Mouse (Mus musculus): ENCODE data around the gene Actbl2. TPM values are rescaled to one million over a fixed set of nuclear protein-coding genes. Genes with fewer than 3 reads are reported as not detected.
A peak's percentile ranks its signal among the peaks of the same experiment; 100 is the strongest.

Gene Actbl2
- polyA plus RNA-seq, 1 experiment from 2014 or later = not detected

DNA sequence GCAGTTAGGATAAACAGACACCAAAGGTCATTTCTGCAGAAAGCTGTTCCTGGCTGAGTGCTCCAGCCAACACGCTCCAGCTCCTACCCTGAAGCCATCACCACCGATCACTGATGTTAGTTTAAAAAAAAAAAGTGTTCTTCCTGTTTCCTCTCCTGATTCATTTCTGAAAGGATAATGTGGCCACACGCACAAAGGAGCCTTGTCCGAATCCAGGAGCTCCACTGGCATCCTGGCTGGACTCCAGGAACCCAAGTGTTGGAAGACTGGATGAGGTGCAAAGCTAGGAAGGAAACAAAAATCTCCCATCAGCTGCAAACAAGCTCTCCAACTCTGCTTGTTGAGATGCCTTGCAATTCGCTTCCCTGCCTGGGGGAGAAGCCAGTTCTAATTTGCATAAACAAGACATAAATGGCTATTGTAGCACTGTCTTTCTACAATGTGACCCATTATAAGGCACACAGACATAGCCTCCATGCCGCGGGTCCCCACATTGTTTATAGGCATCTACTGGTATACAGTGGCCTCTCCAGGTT, 37.2 kb downstream of the Actbl2 start:
- Histone ChIP-seq H3K27me3 (replicated peaks; ENCODE audit: control insufficient read depth, insufficient read depth, low read length) (no peaks in the 10 kb centered on the region), H3K4me2 (ENCODE audit: low read length) (no peak overlapping the region), H3K27ac (ENCODE audit: low read depth, low read length) (no peak overlapping the region), H3K4me1 (ENCODE audit: control insufficient read depth, insufficient read depth, low read length) (no peaks in the 10 kb centered on the region), H3K9ac (ENCODE audit: low read length) (no peak overlapping the region), H3K9me3 (replicated peaks; ENCODE audit: control insufficient read depth, low read length) (no peaks in the 10 kb centered on the region), H3K4me3 (ENCODE audit: low read depth, low read length) (no peak overlapping the region), H3K36me3 (ENCODE audit: control insufficient read depth, insufficient read depth, low read length) (no peaks in the 10 kb centered on the region)
- ATAC-seq (peak; percentile 50), DNase-seq (ENCODE audit: low spot score) (peak; percentile 69)
- 25% methylated on average over 7 of the region's 7 CpGs for WGBS

DNA sequence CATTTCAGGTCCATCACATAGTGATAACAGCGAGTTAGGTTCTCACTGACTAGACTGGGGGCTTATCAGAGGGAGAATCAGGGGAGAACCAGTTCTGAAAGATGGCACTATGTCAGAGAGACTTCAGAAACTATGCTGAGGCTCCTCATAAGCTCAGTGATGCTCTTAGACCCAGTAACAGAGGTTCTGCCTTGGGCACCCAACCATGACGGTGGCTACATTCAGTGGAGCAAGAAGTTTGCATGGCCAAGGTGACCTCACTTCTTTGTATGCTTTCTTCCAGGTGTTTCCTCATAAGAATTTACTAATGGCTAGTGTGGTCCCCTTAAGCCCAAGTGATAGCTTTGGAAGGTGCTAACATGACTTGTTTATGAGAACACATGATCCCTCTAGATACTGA, 38.7 kb downstream of the Actbl2 start:
- H3K9me3 ChIP-seq (replicated peaks; ENCODE audit: control insufficient read depth, low read length) = no peaks in the 10 kb centered on the region
- no peak overlapping the region for H3K4me3 ChIP-seq (ENCODE audit: low read depth, low read length)
- H3K36me3 ChIP-seq (ENCODE audit: control insufficient read depth, insufficient read depth, low read length) = no peaks in the 10 kb centered on the region
- H3K9ac ChIP-seq (ENCODE audit: low read length) = no peak overlapping the region
- no peaks in the 10 kb centered on the region for H3K27me3 ChIP-seq (replicated peaks; ENCODE audit: control insufficient read depth, insufficient read depth, low read length)
- 94% methylated on average over 2 of the region's 2 CpGs for WGBS
- no peaks in the 10 kb centered on the region for H3K4me1 ChIP-seq (ENCODE audit: control insufficient read depth, insufficient read depth, low read length)
- no peak for ATAC-seq
- H3K4me2 ChIP-seq (ENCODE audit: low read length) = no peak overlapping the region
- no peak for DNase-seq (ENCODE audit: low spot score)
- H3K27ac ChIP-seq (ENCODE audit: low read depth, low read length) = no peak overlapping the region

DNA sequence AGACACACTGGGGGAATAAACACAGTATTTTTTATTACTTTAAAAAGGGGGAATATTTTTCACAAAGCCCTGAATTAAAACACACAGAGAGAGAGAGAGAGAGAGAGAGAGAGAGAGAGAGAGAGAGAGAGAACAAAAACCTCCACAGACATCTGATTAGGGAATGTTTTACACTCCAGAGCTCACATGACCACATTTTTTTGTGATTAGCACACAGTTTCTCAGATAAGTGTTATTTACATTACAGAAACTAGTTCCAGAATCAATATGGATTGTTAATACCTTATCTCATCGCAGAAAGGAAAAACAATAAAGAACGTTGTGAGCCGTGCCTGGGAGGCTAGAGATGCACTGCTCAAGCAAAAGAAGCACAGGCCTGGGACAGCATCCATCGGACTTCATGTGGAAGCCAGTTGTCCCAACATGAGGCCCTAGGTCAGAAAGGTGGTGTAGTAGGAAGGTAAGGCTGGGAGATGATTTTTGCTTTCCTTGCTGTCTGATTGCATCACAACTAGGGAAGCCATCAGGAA, 40.2 kb downstream of the Actbl2 start:
- WGBS = 81% methylated on average over 4 of the region's 4 CpGs
- ATAC-seq = no peak
- Histone ChIP-seq H3K27me3 (replicated peaks; ENCODE audit: control insufficient read depth, insufficient read depth, low read length) (no peaks in the 10 kb centered on the region), H3K9me3 (replicated peaks; ENCODE audit: control insufficient read depth, low read length) (no peaks in the 10 kb centered on the region), H3K4me1 (ENCODE audit: control insufficient read depth, insufficient read depth, low read length) (no peaks in the 10 kb centered on the region), H3K27ac (ENCODE audit: low read depth, low read length) (no peak overlapping the region), H3K9ac (ENCODE audit: low read length) (no peak overlapping the region), H3K4me2 (ENCODE audit: low read length) (no peak overlapping the region), H3K36me3 (ENCODE audit: control insufficient read depth, insufficient read depth, low read length) (no peaks in the 10 kb centered on the region), H3K4me3 (ENCODE audit: low read depth, low read length) (no peak overlapping the region)
- no peak for DNase-seq (ENCODE audit: low spot score)

DNA sequence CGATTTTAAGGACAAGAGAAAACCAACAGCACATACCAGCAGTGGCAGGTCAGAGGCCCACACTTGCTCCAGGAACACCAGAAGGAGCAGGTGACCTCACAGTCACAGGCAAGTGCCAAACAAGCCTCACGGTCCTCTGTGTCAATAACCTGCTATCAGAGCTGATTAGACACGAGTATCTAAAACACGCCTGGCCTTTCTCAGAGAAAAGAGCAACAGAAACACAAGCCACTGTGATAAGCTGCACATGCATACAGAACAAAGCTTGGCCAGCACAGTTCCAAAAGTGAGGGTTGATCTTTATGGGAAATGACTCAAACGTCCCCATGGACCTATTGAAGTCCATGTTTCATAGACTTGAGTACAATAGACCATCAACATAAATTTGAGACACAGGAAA, 41.2 kb downstream of the Actbl2 start:
- no peaks in the 10 kb centered on the region for H3K4me1 ChIP-seq (ENCODE audit: control insufficient read depth, insufficient read depth, low read length)
- ATAC-seq = no peak
- WGBS = 74% methylated on average over 5 of the region's 5 CpGs

DNA sequence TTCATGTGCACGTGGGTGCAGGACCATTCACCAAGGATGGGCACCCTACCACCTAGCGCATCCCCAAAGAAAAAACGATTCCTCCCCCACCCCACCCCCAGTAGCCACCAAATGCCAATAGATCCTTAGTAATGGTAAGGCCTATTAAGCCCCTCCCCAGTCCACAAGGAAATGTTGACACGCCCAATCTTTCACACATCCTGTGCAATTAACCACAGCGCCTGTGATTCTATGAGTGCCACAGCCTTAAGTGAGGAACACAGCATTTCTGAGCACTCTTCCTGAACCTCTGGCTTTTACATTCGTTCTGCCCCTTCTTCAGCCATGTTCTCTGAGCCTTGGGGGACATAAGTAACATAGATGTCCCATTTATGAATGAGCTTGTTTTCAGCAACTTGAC, 42.8 kb downstream of the Actbl2 start:
- WGBS = 85% methylated on average over 6 of the region's 6 CpGs
- Histone ChIP-seq H3K36me3 (ENCODE audit: control insufficient read depth, insufficient read depth, low read length) (no peaks in the 10 kb centered on the region), H3K9me3 (replicated peaks; ENCODE audit: control insufficient read depth, low read length) (no peaks in the 10 kb centered on the region), H3K4me1 (ENCODE audit: control insufficient read depth, insufficient read depth, low read length) (no peaks in the 10 kb centered on the region), H3K4me3 (ENCODE audit: low read depth, low read length) (no peak overlapping the region), H3K27ac (ENCODE audit: low read depth, low read length) (no peak overlapping the region), H3K27me3 (replicated peaks; ENCODE audit: control insufficient read depth, insufficient read depth, low read length) (no peaks in the 10 kb centered on the region), H3K4me2 (ENCODE audit: low read length) (no peak overlapping the region), H3K9ac (ENCODE audit: low read length) (no peak overlapping the region)
- ATAC-seq = no peak
- DNase-seq (ENCODE audit: low spot score) = no peak

More for the DNA sequence above, 41.2 kb downstream of the Actbl2 start:
- H3K36me3 ChIP-seq (ENCODE audit: control insufficient read depth, insufficient read depth, low read length) = no peaks in the 10 kb centered on the region
- H3K9me3 ChIP-seq (replicated peaks; ENCODE audit: control insufficient read depth, low read length) = no peaks in the 10 kb centered on the region
- H3K9ac ChIP-seq (ENCODE audit: low read length) = no peak overlapping the region
- H3K4me2 ChIP-seq (ENCODE audit: low read length) = no peak overlapping the region
- no peak overlapping the region for H3K27ac ChIP-seq (ENCODE audit: low read depth, low read length)
- H3K4me3 ChIP-seq (ENCODE audit: low read depth, low read length) = no peak overlapping the region
- DNase-seq (ENCODE audit: low spot score) = no peak
- no peaks in the 10 kb centered on the region for H3K27me3 ChIP-seq (replicated peaks; ENCODE audit: control insufficient read depth, insufficient read depth, low read length)

DNA sequence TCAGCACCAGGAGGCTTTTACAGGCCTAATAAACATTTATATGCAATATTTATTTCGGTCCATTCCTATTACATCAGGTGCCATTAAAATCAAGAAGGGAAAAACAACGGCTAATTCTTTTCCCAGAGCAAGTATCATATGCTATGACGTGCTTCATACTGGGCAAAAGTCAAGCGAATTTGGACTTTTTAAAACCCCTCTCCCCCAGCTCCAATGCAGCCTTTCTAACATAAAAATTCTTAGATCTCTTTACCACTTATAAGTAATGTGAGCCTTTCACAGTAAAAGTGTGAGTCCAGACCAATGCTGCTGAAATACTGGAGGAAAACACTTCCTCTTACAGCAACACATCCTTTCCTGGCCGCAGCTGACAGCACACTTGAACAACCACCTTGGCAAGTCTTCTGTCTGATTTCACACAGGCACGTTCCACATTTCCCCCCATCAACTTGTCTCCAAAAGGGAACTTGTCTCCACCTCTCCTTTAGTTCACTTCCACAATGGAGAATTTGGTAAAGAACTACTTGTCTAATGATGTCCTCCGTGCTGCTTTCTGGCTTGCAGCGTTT, 44.4 kb downstream of the Actbl2 start:
- DNase-seq (ENCODE audit: low spot score) (no peak), ATAC-seq (no peak)
- no peaks in the 10 kb centered on the region for H3K27me3 ChIP-seq (replicated peaks; ENCODE audit: control insufficient read depth, insufficient read depth, low read length)
- H3K4me2 ChIP-seq (ENCODE audit: low read length) = no peak overlapping the region
- WGBS = 88% methylated on average over 8 of the region's 8 CpGs
- no peaks in the 10 kb centered on the region for H3K4me1 ChIP-seq (ENCODE audit: control insufficient read depth, insufficient read depth, low read length)
- no peaks in the 10 kb centered on the region for H3K9me3 ChIP-seq (replicated peaks; ENCODE audit: control insufficient read depth, low read length)
- H3K9ac ChIP-seq (ENCODE audit: low read length) = no peak overlapping the region
- no peak overlapping the region for H3K27ac ChIP-seq (ENCODE audit: low read depth, low read length)
- no peaks in the 10 kb centered on the region for H3K36me3 ChIP-seq (ENCODE audit: control insufficient read depth, insufficient read depth, low read length)
- no peak overlapping the region for H3K4me3 ChIP-seq (ENCODE audit: low read depth, low read length)

DNA sequence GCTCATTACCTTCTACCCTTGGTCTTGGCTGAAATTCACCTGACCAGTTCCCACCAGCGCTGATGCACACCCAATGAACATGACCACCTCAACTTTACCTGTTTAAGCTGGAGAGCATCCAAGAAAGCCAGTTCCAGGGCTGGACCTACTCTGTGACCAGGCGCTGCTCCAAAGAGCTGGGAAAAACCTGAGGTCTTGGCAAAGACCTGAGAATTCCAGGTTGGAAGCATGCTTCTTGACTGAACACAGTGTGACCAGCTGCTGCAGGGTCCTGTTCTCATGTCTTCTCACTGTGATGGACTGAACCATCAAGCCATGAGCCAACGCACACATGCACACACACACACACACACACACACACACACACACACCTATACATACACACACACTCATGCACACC, 46.0 kb downstream of the Actbl2 start:
- Histone ChIP-seq H3K9ac (ENCODE audit: low read length) (no peak overlapping the region), H3K9me3 (replicated peaks; ENCODE audit: control insufficient read depth, low read length) (no peaks in the 10 kb centered on the region), H3K36me3 (ENCODE audit: control insufficient read depth, insufficient read depth, low read length) (no peaks in the 10 kb centered on the region), H3K4me2 (ENCODE audit: low read length) (no peak overlapping the region), H3K4me3 (ENCODE audit: low read depth, low read length) (no peak overlapping the region), H3K27ac (ENCODE audit: low read depth, low read length) (no peak overlapping the region), H3K4me1 (ENCODE audit: control insufficient read depth, insufficient read depth, low read length) (no peaks in the 10 kb centered on the region), H3K27me3 (replicated peaks; ENCODE audit: control insufficient read depth, insufficient read depth, low read length) (no peaks in the 10 kb centered on the region)
- DNase-seq (ENCODE audit: low spot score) = no peak
- ATAC-seq = no peak
- 92% methylated on average over 3 of the region's 3 CpGs for WGBS

DNA sequence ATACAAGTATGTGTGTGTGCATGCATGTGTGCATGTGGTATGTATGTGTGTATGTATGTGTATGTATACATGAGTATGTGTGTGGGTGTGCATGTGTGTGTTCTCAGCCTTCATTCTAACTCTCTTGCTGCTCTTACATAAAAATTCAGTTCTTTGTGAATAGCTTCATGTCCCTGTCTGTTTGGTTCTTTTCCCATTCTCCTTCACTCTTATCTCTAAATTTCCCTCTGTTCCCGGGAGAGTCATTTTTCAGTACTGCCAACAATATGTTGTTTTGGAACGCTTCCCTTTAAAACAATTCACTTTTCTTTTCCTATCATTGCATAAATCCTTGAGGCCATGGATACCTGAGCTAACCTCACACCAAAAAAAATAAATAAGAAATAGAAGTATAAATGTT, 46.6 kb downstream of the Actbl2 start:
- no peaks in the 10 kb centered on the region for H3K4me1 ChIP-seq (ENCODE audit: control insufficient read depth, insufficient read depth, low read length)
- H3K27me3 ChIP-seq (replicated peaks; ENCODE audit: control insufficient read depth, insufficient read depth, low read length) = no peaks in the 10 kb centered on the region
- H3K9ac ChIP-seq (ENCODE audit: low read length) = no peak overlapping the region
- no peak overlapping the region for H3K4me2 ChIP-seq (ENCODE audit: low read length)
- no peaks in the 10 kb centered on the region for H3K9me3 ChIP-seq (replicated peaks; ENCODE audit: control insufficient read depth, low read length)
- DNase-seq (ENCODE audit: low spot score) (no peak), ATAC-seq (no peak)
- 86% methylated on average over 2 of the region's 2 CpGs for WGBS
- no peak overlapping the region for H3K4me3 ChIP-seq (ENCODE audit: low read depth, low read length)
- H3K27ac ChIP-seq (ENCODE audit: low read depth, low read length) = no peak overlapping the region
- H3K36me3 ChIP-seq (ENCODE audit: control insufficient read depth, insufficient read depth, low read length) = no peaks in the 10 kb centered on the region

DNA sequence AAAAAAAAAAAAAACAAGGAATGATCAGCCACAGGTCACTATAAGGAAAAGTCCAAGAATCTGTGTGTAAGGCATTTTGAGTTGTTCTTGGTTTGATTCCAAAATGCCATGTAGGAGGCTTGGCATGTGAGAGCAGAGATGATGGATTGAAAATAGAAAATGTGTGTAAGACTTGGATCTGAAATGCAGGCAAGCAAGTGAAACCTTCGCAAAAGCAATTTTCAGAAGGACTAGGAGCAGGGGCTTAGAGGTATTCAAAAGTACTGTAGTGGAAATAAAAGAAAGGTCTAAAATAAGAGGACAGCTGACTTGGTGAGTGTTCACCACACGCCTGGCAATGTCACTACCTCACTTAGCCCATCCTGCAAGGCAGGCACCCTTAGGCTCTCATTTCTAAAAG, 49.4 kb downstream of the Actbl2 start:
- Histone ChIP-seq H3K4me3 (ENCODE audit: low read depth, low read length) (no peak overlapping the region), H3K4me2 (ENCODE audit: low read length) (no peak overlapping the region), H3K9me3 (replicated peaks; ENCODE audit: control insufficient read depth, low read length) (no peaks in the 10 kb centered on the region), H3K4me1 (ENCODE audit: control insufficient read depth, insufficient read depth, low read length) (no peaks in the 10 kb centered on the region), H3K9ac (ENCODE audit: low read length) (no peak overlapping the region), H3K27ac (ENCODE audit: low read depth, low read length) (no peak overlapping the region), H3K36me3 (ENCODE audit: control insufficient read depth, insufficient read depth, low read length) (no peaks in the 10 kb centered on the region), H3K27me3 (replicated peaks; ENCODE audit: control insufficient read depth, insufficient read depth, low read length) (no peaks in the 10 kb centered on the region)
- DNase-seq (ENCODE audit: low spot score) = no peak
- no peak for ATAC-seq
- 71% methylated on average over 2 of the region's 2 CpGs for WGBS

All from forebrain, embryonic 14.5 days (tissue).